Mouse (Mus musculus) thymus, postnatal 36 days (tissue): ENCODE measurements around the gene Mpdz.

Source experiments
- DNase-seq, 2 experiments: peaks; one replicate each; pipeline ENCODE4 v3.0.0; 2022; ENCODE audit warnings: mixed read lengths in 2 of 2

Gene Mpdz

DNA sequence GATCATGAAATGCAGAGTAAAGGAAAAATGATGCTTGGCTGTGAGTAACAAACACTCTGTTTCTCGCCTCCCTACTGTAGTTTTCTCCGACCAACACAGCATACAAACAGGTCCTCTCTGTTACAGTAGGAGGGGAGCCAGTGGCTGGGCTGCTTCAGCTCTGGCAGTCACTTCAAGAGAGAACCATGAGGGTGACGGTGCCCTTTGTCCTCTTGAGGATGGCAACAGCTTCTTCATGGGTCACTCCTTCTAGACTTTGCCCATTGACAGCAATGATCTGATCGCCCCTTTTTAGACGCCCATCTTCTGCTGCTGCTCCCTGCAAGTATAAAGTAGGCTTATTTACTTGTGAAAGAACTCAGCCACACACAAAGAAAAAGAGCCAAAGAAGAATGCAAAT is 163.2 kb downstream of the Mpdz start:
- DNase-seq: no peak

DNA sequence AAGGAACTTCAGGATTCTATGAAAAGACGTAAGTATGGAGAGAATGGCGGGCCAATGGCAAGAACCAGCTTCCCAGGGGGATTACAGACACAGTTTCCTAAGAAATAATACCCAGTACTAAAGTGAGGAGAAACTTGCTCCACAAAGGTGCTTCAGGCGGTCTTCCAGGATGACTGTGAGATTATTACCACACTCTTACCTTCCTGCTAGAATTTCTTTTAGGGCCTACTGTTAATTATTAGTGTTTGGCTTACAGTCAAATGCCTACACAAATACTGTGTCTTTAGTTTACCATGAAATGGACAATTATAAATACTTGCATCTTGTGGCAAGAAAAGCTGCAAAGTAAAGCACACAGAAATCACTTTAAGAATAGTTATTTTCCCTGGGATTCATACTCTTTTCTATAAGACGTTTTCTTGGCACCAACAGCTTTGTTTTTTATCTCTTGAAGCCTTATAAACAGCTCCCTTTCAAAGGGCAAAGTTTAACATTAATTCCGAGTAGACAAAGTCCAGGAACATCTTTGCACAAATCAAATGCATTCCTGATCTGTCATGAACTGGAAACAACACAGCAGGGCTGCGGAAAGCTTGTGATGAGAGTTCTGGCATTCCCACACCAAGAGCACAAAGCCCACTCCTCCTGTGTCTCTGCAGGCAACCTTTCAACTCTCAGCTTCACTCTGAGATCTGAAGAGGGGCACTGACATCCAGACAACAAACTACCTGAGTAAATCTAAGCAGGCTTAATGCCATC is 166.5 kb downstream of the Mpdz start:
- DNase-seq: no peak

DNA sequence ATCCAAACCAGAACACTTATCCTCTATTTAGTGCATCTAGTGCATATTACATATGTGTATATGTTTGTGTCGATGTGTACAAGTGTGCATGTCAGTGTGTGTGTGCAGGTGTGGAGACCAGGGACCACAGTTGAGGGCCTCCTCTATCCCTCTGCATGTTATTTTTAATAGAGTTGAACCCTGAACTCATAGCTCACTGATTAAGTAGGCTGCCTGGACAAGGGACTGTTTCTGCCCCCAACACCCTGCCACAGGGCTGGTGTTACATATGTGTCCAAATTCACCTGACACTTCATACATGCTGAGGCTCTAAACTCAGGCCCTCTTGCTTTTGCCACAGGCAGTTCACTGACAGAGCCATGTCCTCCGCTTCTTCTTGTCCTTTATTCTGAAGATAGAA is 169.5 kb downstream of the Mpdz start:
- DNase-seq: no peak

DNA sequence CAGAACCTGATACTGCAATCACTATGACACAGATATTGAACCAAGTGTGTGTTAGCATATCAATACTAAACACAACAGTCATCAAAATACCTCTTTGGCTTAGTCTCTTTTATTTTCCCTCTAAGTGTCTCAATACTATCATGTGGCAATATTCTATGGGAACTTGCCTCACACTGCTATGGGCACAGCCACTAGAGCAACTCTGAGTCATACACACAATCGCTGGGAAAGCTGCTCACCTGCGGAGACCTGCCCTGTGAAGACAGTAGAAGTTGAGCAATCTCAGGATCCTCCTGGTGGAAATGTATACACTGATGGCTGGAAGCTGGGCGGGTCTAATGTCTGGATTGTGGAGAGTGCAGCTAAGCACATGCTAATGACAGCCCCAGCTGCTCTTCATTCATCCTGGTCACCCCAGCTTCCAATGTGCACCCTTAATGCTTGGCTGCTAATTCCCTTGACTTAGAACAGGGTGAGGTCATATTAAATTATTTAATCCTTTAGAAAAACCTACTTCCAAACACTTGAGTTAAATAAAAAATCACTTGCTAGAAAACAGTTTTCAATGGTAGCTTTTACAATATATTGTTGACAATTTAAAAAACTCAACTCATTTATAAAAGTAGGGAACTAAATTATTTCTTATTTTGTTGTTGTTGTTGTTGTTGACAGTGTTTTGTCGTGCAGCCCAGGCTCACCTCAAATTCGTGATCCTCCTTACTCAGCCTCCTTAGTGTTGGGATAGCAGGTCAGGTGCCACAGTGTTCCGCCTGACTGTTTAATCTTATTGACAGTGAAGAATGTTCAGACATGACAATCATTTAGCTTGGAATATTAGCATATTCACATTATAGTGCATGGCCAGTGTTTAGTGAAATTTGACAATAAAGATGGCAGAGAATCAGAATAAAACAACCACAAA is 189.5 kb downstream of the Mpdz start:
- no peak for DNase-seq

DNA sequence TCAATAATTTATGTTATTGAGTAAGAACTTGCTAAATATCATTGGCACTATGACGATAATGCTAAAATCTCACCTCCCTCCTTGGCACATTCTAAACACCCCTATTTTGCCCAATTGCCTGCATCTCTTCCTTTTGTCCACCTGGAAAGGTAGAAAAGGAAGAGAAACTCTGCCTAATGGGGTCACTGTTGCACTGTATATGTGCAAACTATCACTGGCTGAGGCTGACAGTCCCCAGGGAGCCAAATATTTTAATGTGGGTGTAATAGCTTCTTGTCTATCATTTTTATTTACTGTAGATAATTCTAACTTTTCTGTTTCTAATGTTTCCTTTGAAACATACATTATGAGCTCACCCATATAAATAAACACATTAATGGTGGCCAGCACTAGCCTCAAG is 190.3 kb downstream of the Mpdz start:
- no peak for DNase-seq

DNA sequence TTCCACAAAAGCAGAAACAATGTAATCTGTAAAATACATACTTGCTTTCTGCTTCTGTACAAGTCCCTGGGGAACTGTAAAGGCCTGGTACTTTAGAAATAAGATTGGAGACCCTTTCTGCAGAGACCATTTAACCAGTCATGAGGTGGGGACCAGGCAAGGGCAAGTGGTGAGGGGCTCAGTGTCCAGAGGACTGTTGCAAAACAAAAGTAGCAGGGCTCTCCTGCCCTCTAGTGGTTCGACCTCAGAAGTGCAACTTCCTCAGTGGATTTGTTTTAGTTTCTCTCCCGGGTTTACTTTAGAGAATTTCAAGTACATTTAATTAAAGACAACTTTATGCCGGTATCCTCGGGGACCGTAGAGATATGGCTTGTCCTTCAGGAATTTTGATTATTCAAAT is 190.7 kb downstream of the Mpdz start:
- no peak for DNase-seq

DNA sequence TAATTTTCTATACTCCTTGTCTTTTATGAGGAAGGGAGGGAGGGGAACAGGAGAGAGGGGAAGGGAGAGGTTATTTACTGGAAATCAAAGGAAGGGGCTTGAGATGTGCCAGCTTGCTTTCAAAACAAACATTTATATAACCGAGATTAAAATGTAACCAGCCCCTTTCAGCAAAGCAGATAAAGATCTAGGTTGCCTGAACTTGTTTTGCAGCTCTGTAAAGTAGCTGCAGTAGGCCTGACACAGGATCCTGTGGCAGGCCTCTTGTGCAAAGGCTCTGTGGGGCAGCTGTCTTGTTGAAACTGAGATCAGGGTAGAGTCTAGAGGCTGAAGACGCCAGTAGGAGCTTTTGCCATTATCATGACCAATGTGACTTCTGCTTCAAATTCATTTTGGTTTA is 193.4 kb downstream of the Mpdz start:
- DNase-seq: no peak

DNA sequence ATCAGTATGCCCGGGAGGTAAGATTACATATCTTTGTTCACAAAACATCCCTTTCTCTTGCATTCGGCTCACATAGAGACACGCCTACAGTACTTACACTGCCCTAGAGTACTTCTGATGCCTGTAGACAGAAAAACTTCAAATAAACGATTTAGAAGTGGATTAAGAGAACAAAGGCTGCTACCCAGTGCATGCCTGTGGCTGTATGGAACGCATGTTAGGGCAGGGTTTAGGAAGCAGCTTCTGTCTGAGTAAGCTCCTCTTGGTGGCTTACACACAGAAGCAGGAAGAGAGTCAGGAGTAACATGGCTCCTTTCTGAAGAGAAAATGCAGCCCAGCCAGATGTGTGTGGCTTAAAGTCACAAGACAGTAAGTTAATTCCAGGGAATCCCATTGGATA is 206.4 kb downstream of the Mpdz start:
- no peak for DNase-seq
